Mouse (Mus musculus) layer of hippocampus, postnatal 14 days (tissue): Measurements from ENCODE around the gene Gm10203. TPM values are rescaled to one million over a fixed set of nuclear protein-coding genes. Genes with fewer than 3 reads are reported as not detected.
"Not testable (repeated sequence)": the region's sequence is repeated elsewhere in the genome, so short reads cannot be mapped to it uniquely, and the experiment has no call there.

Source experiments
- DNase-seq, 2 experiments: peaks; one replicate each; pipeline ENCODE4 v3.0.0; 2021 to 2022; ENCODE audit warnings: low spot score in 2 of 2, mixed read lengths in 1 of 2
- long read RNA-seq, 2 experiments: library from polyadenylated mRNA; stranded (forward); transcript quantifications; one replicate each; pipeline ENCODE4 v2.0.0; 2021
- total RNA-seq, 2 experiments: library from RNA; stranded (reverse); gene quantifications; 2 replicates each; pipeline ENCODE4 v1.2.3; 2021

Gene Gm10203
- not detected for total RNA-seq
- long read RNA-seq, experiment 1: 0 reads
- long read RNA-seq, experiment 2: 0 reads

DNA sequence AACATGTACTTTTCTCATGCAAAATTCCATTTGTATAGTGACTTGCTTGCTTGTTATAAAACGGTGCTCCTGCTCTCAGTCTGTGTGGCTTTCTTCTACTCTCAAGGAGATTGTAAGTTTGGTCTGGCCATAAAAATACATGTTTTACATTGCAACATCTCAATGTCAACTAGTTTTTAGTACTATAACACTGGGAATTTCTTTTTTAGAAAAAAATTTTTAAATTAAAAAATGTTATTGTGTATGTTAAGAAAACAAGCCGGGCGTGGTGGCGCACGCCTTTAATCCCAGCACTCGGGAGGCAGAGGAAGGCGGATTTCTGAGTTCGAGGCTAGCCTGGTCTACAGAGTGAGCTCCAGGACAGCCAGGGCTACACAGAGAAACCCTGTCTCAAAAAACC, at the start of gene Gm10203:
TSS of gene Gm10203 (plus strand) at position 301 of the 400 bp plus-strand sequence.
- DNase-seq: not testable (repeated sequence)

DNA sequence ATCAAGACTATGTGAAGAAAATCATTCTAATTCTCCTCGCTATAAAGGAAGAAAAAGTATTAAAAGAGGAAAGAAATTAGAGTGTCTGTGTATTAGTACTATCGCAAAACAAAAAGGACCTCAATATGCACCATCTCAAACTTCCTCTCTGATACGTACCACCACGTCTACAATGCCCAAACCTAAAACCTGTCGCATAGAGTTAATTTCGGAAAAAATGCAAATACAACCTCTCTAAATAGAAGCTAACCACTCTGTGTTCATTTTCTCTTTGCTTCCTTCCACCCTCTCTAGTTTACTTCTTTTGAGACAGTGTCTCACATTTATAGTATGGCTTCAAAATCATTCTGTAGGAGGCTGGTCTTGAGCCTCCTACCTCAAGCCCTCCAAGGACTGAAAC, 37.6 kb upstream of the Gm10203 start:
- DNase-seq: no peak

GRCm38 (mm10) chr6:149093465-149093864, 36.5 kb upstream of the Gm10203 start:
- no peak for DNase-seq

DNA sequence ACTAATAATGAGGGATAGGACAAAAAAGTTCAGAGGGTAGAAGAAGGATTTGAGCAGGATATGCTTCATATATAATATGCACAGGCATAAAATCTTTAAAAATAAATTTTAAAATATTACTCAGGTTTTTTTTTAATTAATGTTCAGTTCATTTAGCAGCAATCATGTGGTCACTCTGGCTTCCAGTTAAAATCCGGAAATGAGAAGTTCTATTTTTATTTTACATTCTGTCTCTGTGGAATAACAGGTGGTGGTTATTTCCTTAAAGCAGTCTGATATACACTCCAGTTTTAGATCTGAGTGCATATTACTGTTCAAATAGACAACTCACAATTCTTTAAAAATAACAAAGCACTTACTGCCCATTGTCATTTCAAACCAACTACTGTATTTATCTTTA, 35.4 kb upstream of the Gm10203 start:
- DNase-seq: no peak

- DNase-seq: no peak
These were observed 34.6 kb upstream of the Gm10203 start for GRCm38 (mm10) chr6:149095389-149095788.

DNA sequence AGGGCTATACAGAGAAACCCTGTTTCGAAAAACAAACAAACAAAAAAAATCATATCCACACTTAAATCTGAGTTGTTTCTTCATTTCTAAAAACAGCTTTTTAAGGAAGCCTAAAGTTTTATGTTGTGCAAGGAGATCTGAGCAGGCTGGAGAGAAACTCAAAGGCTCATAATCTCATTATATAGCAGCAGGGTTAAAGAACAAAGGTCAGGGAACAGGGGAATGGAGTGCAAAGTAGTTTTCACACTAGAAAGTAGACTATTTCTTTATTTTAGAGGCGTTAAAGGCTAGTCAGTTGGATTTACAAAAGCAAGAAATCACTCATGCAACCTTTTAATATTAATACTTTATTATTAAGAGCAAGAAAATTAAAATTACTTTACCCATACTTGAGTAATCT, 33.7 kb upstream of the Gm10203 start:
- DNase-seq: no peak

DNA sequence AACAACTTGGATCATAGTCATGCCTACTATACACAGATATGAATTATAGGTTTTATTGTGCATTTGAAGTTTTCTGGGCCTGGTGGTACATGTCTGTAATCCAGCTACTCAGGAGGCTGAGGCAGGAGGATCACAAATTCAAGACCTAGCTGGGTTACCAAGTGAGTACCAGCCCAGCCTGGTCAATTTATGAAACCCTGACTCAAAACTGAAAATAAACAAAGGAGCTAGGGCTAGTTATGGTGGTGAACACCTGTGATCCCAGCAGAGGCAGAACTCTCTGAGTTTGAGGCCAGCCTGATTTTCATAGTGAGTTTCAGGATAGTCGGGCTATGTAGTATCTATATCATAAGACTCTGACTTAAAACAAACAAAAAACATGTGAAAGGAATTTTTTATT, 32.7 kb upstream of the Gm10203 start:
- no peak for DNase-seq

GRCm38 (mm10) chr6:149098993-149099392, 31.0 kb upstream of the Gm10203 start:
- DNase-seq: no peak

DNA sequence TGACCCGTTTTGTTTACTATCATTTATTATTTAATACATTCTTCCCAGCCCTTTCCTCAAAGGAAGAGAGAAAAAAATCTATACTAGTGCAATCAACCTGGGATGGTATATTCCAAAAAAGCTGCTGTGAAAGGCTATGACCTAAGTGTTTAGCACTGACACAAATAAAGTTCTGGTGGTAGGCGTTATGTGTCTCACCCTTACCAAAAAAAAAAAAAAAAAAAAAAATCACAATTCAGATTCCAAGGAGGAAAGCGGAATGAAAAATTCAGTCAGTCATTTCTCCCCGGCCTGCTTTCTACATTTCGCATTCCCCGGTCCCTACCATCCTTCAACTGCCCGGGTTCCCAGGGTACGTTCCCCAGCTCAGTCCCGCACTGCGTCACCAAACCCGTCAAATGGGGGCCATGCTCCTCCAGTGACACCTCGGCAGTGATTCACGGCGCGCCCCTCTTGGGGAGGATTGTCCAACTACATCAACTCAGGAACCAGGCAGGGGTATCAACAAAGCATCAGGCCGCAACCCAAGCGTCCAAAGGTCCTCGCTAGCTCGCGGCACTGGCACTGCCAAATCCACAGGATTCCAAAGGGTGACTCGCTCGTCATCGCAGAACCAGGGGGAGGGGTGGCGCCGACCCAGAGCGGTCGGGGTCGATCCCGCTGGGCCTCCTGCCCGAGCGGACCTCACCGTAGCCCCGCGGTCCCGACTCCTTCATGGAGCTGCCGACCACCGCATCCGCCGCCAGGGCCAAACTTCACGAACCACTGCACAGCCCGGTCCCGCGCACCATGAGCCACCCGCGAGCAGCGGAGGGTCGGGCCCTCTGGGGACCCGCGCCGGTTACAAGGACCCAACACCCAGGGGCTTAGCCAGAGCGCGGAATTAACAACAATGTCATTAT, 29.5 kb upstream of the Gm10203 start:
- peak; percentile 59 to 75 for DNase-seq

GRCm38 (mm10) chr6:149101076-149101942, 28.7 kb upstream of the Gm10203 start, which contains the start of gene Dennd5b:
Gene Dennd5b (minus strand): TSS chr6:149101680.
- DNase-seq: peak; percentile 81 to 83

DNA sequence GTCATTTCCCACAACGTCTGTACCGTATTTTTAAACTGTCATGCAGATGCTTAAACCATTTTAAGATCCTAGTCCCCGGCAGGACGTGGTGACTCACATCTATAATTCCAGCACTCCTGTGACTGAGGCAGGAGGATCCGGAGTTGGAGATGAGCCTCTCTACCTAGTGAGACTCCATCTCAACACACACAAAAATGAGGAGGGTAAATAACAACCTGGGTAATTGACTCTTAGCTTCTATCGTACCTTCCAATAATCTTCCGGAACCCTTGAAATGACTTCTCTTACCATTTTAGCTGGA, 28.1 kb upstream of the Gm10203 start:
- no peak for DNase-seq

DNA sequence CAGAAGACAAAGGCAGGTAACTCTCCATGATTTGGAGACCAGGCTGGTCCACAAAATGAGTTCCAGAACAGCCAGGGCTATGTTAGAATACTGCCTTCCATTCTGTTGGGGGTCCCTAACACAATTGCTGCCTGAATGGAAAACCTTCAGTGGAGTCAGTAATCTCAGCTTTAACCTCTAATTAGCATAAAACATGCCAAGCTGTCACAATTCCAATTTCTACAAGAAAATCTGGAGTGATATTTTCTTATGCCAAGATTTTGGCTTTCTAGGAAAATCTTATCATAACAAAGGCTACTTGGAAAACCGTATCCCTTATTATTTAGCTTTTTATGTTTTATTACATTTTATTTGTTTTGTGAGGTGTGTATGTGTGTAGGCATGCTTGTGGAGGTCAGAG, 26.5 kb upstream of the Gm10203 start:
- no peak for DNase-seq

GRCm38 (mm10) chr6:149107615-149108014, 22.4 kb upstream of the Gm10203 start:
- DNase-seq: no peak

- no peak for DNase-seq
These were observed 21.1 kb upstream of the Gm10203 start for GRCm38 (mm10) chr6:149108909-149109308.

DNA sequence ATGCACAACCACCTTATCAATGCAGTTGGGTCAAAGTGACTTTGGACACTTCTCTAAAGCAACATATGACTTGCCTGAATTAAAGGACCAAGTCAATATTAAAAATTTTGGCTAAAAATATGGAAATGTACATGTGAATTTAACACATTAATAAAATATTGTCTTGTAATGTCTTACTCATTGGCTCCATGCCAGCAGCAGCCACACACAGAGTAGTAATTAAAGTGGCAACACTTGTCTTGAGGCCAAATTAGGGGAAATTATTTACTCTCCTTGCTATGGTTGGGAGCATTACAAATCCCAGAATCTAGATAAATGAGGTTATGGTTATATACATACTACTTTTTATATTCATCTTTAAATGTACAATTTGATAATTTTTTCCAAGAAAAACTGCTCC, 13.0 kb upstream of the Gm10203 start:
- DNase-seq: no peak

GRCm38 (mm10) chr6:149118935-149119334, 11.0 kb upstream of the Gm10203 start:
- DNase-seq: no peak

DNA sequence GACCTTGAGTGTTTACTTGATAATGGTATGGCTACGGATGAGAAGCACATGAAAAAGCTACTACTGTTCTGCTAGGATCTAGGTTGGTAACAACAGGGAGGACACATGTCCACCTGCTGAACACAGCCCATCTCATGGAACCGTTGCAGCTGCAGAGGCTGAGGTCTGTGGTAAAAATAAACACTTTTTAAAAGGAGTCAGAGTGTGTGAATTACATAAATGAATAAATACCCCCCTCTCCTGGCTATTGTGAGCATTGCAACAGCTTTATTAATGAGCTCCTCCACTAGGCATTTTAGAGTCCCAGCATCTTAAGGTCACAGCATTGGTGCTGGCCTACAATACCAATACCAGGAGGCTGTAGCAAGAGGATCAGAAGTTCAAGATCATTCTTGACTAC, 10.1 kb upstream of the Gm10203 start:
- peak; percentile 35 to 82 for DNase-seq

GRCm38 (mm10) chr6:149123042-149123441, 6.9 kb upstream of the Gm10203 start:
- no peak for DNase-seq

GRCm38 (mm10) chr6:149126675-149127074, 3.3 kb upstream of the Gm10203 start:
- peak; percentile 8 to 17 for DNase-seq

- DNase-seq: no peak
These were observed 1.1 kb downstream of the Gm10203 start for GRCm38 (mm10) chr6:149131111-149131510.

- peak; percentile 13 to 32 for DNase-seq
These were observed 2.5 kb downstream of the Gm10203 start for GRCm38 (mm10) chr6:149132311-149133077.
